Mouse (Mus musculus) spleen, adult 2 months (tissue): ENCODE data around the gene Disp2.

ENCODE experiments used
- CTCF ChIP-seq: fragments of 200-500 bp; IDR thresholded peaks from 2 replicates; pipeline ENCODE4 v1.5.1; 2011; ENCODE audit warnings: mild to moderate bottlenecking, inconsistent platforms; ENCODE audit not compliant: insufficient read depth, insufficient read length, insufficient replicate concordance; ENCODE audit errors: extremely low read depth
- POLR2A ChIP-seq: fragments of 200-500 bp; IDR thresholded peaks from 2 replicates; pipeline ENCODE4 v1.6.1; 2011; ENCODE audit warnings: low read depth, low read length, inconsistent platforms

DNA sequence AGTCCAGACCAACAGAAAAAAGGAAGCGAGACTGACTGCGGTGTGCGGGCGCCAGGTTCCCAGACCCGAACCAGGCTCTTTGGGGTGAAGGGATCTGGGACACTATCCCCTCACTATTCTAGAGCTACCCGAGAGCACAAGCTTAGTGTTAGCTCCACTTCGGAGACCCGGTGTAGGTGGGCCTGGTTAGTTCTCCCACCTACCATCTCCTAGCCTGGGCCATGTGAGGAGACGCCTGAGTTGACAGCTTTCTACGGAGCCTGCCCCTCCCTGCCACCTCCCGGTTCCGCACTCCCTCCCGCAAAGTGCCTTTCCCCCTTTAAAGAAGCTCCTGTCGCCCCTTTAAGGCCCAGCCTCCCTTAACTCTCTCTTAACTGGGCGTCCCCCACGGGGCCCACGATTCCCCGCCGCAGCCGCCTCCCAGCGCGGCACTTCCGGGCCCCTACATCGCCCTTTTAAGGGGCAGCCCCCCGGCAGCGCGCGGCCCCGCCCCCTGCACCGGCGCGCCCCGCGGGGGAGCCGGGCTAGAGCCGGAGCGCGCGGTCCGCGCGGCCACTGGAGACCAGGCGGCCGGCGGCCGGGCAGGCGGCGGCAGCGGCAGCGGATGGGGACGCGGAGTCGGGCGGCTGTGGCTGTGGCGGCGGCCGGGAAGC, 34.2 kb upstream of the Disp2 start, which contains the start of gene Inafm2:
- no peak for TF ChIP-seq CTCF
- TF ChIP-seq POLR2A, result peak; percentile 15; the same call in 1 of the 2 replicates
